Mouse (Mus musculus) heart, embryonic 15.5 days (tissue): Measurements from ENCODE around the gene Vipas39. TPM values are rescaled to one million over a fixed set of nuclear protein-coding genes. Genes with fewer than 3 reads are reported as not detected.
A peak's percentile ranks its signal among the peaks of the same experiment; 100 is the strongest.

Experiments used
- ATAC-seq: fragments of 200-750 bp; cut with Nextera tagmentation; replicated peaks from 2 replicates; pipeline ENCODE4 v1.8.0; 2017; ENCODE audit warnings: low read depth, moderate TSS enrichment; ENCODE audit not compliant: insufficient number of reproducible peaks, insufficient read depth, low FRiP score
- H3K27ac ChIP-seq: fragments of 300-500 bp; sonication (generic); 2 replicates; pipeline ENCODE4 v1.5.1; 2015; ENCODE audit warnings: mild to moderate bottlenecking, inconsistent platforms
- H3K27me3 ChIP-seq: fragments of 300-500 bp; sonication (generic); 2 replicates; pipeline ENCODE4 v1.6.1; 2015; ENCODE audit warnings: inconsistent platforms
- H3K36me3 ChIP-seq: fragments of 300-500 bp; sonication (generic); 2 replicates; pipeline ENCODE4 v1.6.1; 2015; ENCODE audit warnings: mild to moderate bottlenecking, inconsistent platforms
- H3K4me1 ChIP-seq: fragments of 300-500 bp; sonication (generic); replicated peaks from 2 replicates; pipeline ENCODE4 v1.6.1; 2015; ENCODE audit warnings: inconsistent platforms
- H3K4me2 ChIP-seq: fragments of 300-500 bp; sonication (generic); 2 replicates; pipeline ENCODE4 v1.6.1; 2015; ENCODE audit warnings: inconsistent platforms, mild to moderate bottlenecking, moderate library complexity
- H3K4me3 ChIP-seq: fragments of 300-500 bp; sonication (generic); 2 replicates; pipeline ENCODE4 v1.5.1; 2015; ENCODE audit warnings: mild to moderate bottlenecking, inconsistent platforms
- H3K9ac ChIP-seq: fragments of 300-500 bp; sonication (generic); 2 replicates; pipeline ENCODE4 v1.6.1; 2015; ENCODE audit warnings: mild to moderate bottlenecking, inconsistent platforms
- H3K9me3 ChIP-seq: fragments of 300-500 bp; sonication (generic); replicated peaks from 2 replicates; pipeline ENCODE4 v1.6.1; 2016; ENCODE audit warnings: inconsistent platforms
- WGBS: fragments of 180-500 bp; shearing (Covaris S2); methylation state at CpG from one replicate; pipeline ENCODE4 v1.1.7; 2015; ENCODE audit warnings: mixed read lengths; 5-methylcytosine and 5-hydroxymethylcytosine counted together
- polyA plus RNA-seq: library from polyadenylated mRNA; unstranded; fragments of >200 nt; fragmentation: Nextera tagmentation; extraction: Ambion mirVana; gene quantifications from 2 replicates; pipeline ENCODE4 v1.2.1, GENCODE M21; 2015

Vipas39 gene
- polyA plus RNA-seq, 1 experiment from 2014 or later: 29.8 TPM

DNA sequence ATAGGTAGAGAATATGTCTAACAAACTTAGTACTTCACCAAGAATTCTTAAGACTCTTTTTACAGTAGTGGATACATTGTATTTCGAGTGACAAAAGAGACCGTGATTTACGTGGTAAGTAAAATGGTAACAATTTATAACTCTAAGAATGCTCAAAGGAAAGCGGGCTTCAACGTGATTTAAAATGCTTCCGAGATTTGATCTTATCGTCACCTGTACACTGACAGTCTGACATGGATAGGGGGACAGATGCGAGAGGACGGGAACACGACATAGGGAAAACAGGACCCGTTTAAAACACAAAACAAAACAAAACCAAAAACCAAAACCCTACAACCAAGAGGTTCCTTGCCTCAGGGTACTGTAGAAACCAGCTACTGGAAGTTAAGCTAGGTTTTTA is 612 bp downstream of the Vipas39 start:
- WGBS: 13% methylated on average over 11 of the region's 11 CpGs
- H3K36me3 ChIP-seq: peaks cover 42% of the 10 kb centered on the region
- no peak for ATAC-seq
- H3K27me3 ChIP-seq: no peaks in the 10 kb centered on the region
- no peaks in the 10 kb centered on the region for H3K9me3 ChIP-seq
- H3K9ac ChIP-seq: peak overlapping the region; percentile 75
- peak overlapping the region; percentile 78 for H3K4me3 ChIP-seq
- peaks cover 9% of the 10 kb centered on the region for H3K4me1 ChIP-seq
- H3K27ac ChIP-seq: peak overlapping the region; percentile 95
- peak overlapping the region; percentile 76 for H3K4me2 ChIP-seq

- no peak overlapping the region for H3K4me2 ChIP-seq
- no peaks in the 10 kb centered on the region for H3K9me3 ChIP-seq
- 94% methylated on average over 8 of the region's 8 CpGs for WGBS
- H3K27me3 ChIP-seq: no peaks in the 10 kb centered on the region
- no peak overlapping the region for H3K4me3 ChIP-seq
- H3K36me3 ChIP-seq: peaks cover 61% of the 10 kb centered on the region
- no peak for ATAC-seq
- H3K27ac ChIP-seq: no peak overlapping the region
- H3K9ac ChIP-seq: no peak overlapping the region
- H3K4me1 ChIP-seq: 0 out of 2 replicates have a peak, but pooled peaks cover 2% of the 10 kb centered on the region
Measured at GRCm38 (mm10) chr12:87260562-87260961, 5.5 kb downstream of the Vipas39 start.

DNA sequence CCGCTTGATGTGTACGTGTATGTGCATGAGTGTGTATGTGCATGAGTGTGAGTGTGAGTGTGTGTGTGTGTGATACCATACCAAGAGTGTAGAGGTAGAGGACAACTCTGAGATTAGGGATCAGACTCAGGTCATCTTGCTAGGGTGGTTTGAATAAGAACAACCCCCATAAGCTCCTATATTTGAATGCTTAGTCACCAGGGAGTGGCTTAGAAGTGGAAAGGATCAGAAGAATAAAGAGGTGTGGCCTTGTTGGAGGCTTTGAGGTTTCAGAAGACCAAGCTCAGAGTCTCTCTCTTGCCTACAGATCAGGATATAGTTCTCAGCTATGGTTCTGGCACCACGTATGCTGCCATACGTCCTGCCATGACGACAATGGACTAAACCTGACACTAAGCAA is 9.4 kb downstream of the Vipas39 start:
- no peaks in the 10 kb centered on the region for H3K4me1 ChIP-seq
- no peak overlapping the region for H3K9ac ChIP-seq
- peaks cover 79% of the 10 kb centered on the region for H3K36me3 ChIP-seq
- H3K4me3 ChIP-seq: no peak overlapping the region
- 92% methylated on average over 5 of the region's 5 CpGs for WGBS
- H3K4me2 ChIP-seq: no peak overlapping the region
- no peaks in the 10 kb centered on the region for H3K27me3 ChIP-seq
- H3K9me3 ChIP-seq: no peaks in the 10 kb centered on the region
- H3K27ac ChIP-seq: no peak overlapping the region
- no peak for ATAC-seq

- Histone ChIP-seq H3K4me2 (no peak overlapping the region), H3K27ac (no peak overlapping the region), H3K27me3 (no peaks in the 10 kb centered on the region), H3K4me3 (no peak overlapping the region), H3K36me3 (peaks cover 89% of the 10 kb centered on the region), H3K4me1 (no peaks in the 10 kb centered on the region), H3K9me3 (no peaks in the 10 kb centered on the region), H3K9ac (no peak overlapping the region)
- no peak for ATAC-seq
- 93% methylated on average over 6 of the region's 6 CpGs for WGBS
Measured at GRCm38 (mm10) chr12:87253878-87254277, 12.2 kb downstream of the Vipas39 start.

- H3K36me3 ChIP-seq: peaks cover 83% of the 10 kb centered on the region
- ATAC-seq: no peak
- no peak overlapping the region for H3K9ac ChIP-seq
- no peaks in the 10 kb centered on the region for H3K9me3 ChIP-seq
- no peak overlapping the region for H3K4me2 ChIP-seq
- H3K27me3 ChIP-seq: no peaks in the 10 kb centered on the region
- H3K4me3 ChIP-seq: no peak overlapping the region
- no peak overlapping the region for H3K27ac ChIP-seq
- H3K4me1 ChIP-seq: no peaks in the 10 kb centered on the region
- 87% methylated on average over 6 of the region's 6 CpGs for WGBS
Measured at GRCm38 (mm10) chr12:87250161-87250560, 15.9 kb downstream of the Vipas39 start.

DNA sequence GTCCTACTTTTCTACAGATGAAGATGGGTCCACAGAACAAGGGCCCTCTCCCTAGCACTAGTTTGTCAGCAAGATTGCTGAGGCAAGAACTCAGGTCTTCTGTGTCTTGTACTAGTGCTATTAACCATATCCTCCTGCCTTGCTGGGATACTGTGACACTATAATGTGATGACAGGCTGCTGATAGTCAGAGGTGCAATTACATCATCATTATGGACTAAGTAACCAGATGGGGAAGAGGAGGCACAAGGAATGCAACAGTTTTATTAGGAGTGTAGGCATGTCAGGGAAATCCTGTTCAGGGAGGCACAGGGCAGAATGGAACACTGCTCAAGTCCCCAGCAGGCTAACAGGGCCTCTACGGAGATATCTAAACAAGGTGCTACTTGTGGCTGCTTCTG is 27.4 kb downstream of the Vipas39 start, which contains the start of gene Noxred1:
Gene Noxred1 (minus strand): TSS at position 101 of the 400 bp plus-strand sequence.
- H3K9me3 ChIP-seq: no peaks in the 10 kb centered on the region
- H3K36me3 ChIP-seq: peaks cover 41% of the 10 kb centered on the region
- H3K4me1 ChIP-seq: peaks cover 8% of the 10 kb centered on the region; the same call in 1 of the 2 replicates
- H3K9ac ChIP-seq: no peak within 1 kb of the TSS
- H3K4me3 ChIP-seq: no peak within 1 kb of the TSS
- 37% methylated on average over 1 of the region's 1 CpGs for WGBS
- ATAC-seq: 0 out of 2 replicates have a peak, but pooled peaks have one; percentile 31
- H3K27ac ChIP-seq: peak within 1 kb of the TSS; percentile 7; the same call in 1 of the 2 replicates
- no peaks in the 10 kb centered on the region for H3K27me3 ChIP-seq
- H3K4me2 ChIP-seq: no peak within 1 kb of the TSS

DNA sequence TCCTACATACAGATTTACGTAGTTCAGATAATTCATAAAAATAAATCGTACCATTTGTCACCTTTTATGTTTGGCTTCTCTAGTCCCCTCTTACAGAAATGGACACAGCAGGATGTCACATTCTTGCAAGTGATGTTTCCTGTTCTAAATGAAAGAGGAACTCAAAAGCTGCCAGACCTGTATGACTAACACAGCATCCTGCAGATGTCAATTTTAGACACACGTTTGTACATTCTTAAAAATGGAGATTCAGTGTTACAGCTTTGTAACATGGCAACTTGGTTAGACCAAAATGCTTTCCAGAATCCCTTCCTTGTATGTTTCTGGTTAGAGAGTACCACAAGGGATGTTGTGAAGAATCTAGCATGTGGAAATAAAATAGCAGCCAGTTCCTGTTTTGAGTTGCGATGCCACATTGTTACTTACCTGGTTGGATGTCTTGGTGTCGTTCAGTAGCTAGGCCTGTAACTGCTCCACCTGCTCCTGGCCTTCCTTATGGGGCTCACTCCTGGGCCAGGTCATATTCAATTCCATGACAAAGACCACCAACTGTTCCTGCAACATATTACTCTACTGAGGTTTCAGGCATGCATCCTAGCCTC is 29.1 kb downstream of the Vipas39 start:
- H3K27ac ChIP-seq: no peak overlapping the region
- no peak overlapping the region for H3K9ac ChIP-seq
- peaks cover 28% of the 10 kb centered on the region for H3K36me3 ChIP-seq
- H3K4me2 ChIP-seq: no peak overlapping the region
- peaks cover 8% of the 10 kb centered on the region; the same call in 1 of the 2 replicates for H3K4me1 ChIP-seq
- no peak overlapping the region for H3K4me3 ChIP-seq
- H3K9me3 ChIP-seq: no peaks in the 10 kb centered on the region
- 80% methylated on average over 5 of the region's 5 CpGs for WGBS
- no peak for ATAC-seq
- no peaks in the 10 kb centered on the region for H3K27me3 ChIP-seq

GRCm38 (mm10) chr12:87230379-87230895 is 35.6 kb downstream of the Vipas39 start:
- H3K9ac ChIP-seq: no peak overlapping the region
- no peak overlapping the region for H3K4me3 ChIP-seq
- no peak for ATAC-seq

GRCm38 (mm10) chr12:87229633-87230032 is 36.4 kb downstream of the Vipas39 start:
- Histone ChIP-seq H3K36me3 (no peaks in the 10 kb centered on the region), H3K27me3 (no peaks in the 10 kb centered on the region), H3K4me3 (no peak overlapping the region), H3K4me1 (no peaks in the 10 kb centered on the region), H3K27ac (no peak overlapping the region), H3K4me2 (no peak overlapping the region), H3K9me3 (no peaks in the 10 kb centered on the region), H3K9ac (no peak overlapping the region)
- no peak for ATAC-seq
- 83% methylated on average over 2 of the region's 2 CpGs for WGBS

More at GRCm38 (mm10) chr12:87230379-87230895, 35.6 kb downstream of the Vipas39 start:
- Histone ChIP-seq H3K4me2 (no peak overlapping the region), H3K27me3 (no peaks in the 10 kb centered on the region), H3K36me3 (no peaks in the 10 kb centered on the region), H3K4me1 (no peaks in the 10 kb centered on the region), H3K9me3 (no peaks in the 10 kb centered on the region), H3K27ac (no peak overlapping the region)

GRCm38 (mm10) chr12:87226801-87227200 is 39.3 kb downstream of the Vipas39 start:
- Histone ChIP-seq H3K9me3 (no peaks in the 10 kb centered on the region), H3K36me3 (no peaks in the 10 kb centered on the region), H3K4me3 (no peak overlapping the region), H3K4me2 (no peak overlapping the region), H3K27me3 (no peaks in the 10 kb centered on the region), H3K4me1 (no peaks in the 10 kb centered on the region), H3K9ac (no peak overlapping the region), H3K27ac (no peak overlapping the region)
- WGBS: 71% methylated on average over 7 of the region's 7 CpGs
- no peak for ATAC-seq

DNA sequence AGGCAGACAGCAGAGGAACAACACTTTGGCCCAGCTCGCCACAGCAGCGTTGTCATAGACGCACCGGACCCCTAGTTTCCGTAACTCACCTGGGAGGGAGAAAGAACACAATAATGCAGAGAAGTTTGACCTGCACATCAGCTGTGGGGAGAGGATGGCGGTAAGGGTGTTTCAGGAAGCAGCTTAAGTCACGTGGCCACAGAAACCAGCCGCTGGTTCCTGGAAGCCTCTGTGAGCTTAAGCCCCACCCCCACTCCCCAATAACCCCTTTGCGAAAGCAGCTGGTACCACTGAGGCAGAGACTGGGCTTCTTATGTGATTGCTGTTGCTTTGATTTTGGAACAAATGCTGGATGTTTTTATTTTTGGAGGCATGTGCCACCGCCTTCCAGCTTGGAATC is 41.1 kb downstream of the Vipas39 start:
- Histone ChIP-seq H3K4me2 (0 out of 2 replicates have a peak overlapping the region, but pooled peaks have one; percentile 21), H3K27ac (no peak overlapping the region), H3K4me1 (no peaks in the 10 kb centered on the region), H3K9ac (no peak overlapping the region), H3K4me3 (no peak overlapping the region), H3K36me3 (no peaks in the 10 kb centered on the region), H3K9me3 (no peaks in the 10 kb centered on the region), H3K27me3 (no peaks in the 10 kb centered on the region)
- no peak for ATAC-seq
- WGBS: 61% methylated on average over 10 of the region's 10 CpGs

GRCm38 (mm10) chr12:87219362-87219761 is 46.7 kb downstream of the Vipas39 start:
- Histone ChIP-seq H3K27me3 (no peaks in the 10 kb centered on the region), H3K9me3 (no peaks in the 10 kb centered on the region), H3K9ac (no peak overlapping the region), H3K4me1 (no peaks in the 10 kb centered on the region), H3K36me3 (no peaks in the 10 kb centered on the region), H3K27ac (no peak overlapping the region), H3K4me3 (no peak overlapping the region), H3K4me2 (no peak overlapping the region)
- WGBS: 48% methylated on average over 7 of the region's 7 CpGs
- ATAC-seq: no peak
